Mouse (Mus musculus) cerebellum, adult (tissue): ENCODE data around the gene Acvrl1.

Source experiments
- ATAC-seq: cut with Nextera tagmentation; 2 replicates; pipeline ENCODE4 v1.9.2; 2017; ENCODE audit warnings: mild to moderate bottlenecking, moderate library complexity, mixed read lengths; ENCODE audit not compliant: insufficient number of reproducible peaks, low FRiP score, low TSS enrichment

Gene Acvrl1

DNA sequence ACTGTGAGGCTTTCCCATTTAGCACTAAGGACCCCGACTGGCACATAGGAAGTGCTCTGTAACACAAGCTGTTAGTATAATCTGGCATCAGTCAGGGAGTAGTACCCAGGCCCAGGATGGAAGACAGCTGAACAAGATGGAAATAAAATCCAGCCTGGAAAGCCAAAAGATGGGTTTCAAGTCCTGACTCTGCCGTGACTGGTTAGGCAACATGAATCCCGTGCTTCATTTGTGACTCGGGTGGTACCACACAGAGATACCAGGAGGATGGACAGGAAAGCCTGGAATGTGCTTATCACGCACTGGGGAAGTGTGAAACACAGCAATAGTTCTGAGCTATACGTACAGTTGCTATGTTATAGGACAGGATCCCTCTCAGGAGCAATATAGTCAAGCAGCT is 12.3 kb downstream of the Acvrl1 start:
- ATAC-seq = no peak

DNA sequence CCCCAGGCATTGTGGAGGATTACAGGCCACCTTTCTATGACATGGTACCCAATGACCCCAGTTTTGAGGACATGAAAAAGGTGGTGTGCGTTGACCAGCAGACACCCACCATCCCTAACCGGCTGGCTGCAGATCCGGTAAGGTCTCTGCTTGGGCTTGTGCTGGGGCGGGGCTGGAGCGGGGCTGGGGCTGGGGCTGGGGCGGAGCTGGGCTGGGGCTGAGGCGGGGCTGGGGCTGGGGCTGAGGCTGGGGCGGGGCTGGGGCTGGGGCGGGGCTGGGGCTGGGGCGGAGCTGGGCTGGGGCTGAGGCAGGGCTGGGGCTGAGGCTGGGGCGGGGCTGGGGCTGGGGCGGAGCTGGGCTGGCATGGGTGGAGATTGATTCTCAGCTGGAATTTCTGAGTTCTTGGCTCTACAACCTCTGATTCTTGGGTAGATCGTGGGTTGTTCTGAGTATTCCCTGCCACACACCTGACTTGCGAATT is 12.8 kb downstream of the Acvrl1 start:
- no peak for ATAC-seq

DNA sequence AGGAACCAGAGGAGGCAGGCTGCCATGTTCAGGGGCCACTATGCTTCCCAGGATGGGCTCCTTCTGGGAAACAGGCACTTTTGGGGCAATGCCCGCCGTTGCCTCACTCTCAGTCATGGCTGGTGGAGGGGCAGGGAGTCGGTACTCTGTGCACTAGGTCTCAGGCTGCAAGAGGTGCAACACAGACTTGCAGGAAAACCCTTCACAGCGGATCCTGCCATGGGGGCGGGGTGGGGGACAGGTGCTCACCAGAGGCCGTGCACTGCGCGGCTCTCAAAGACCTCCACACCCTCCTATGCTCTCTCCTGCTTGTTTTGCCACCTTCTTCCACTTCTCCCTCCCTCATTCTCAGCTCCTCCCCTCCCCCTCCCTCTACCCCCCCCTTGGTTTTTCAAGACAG is 14.3 kb downstream of the Acvrl1 start:
- no peak for ATAC-seq

DNA sequence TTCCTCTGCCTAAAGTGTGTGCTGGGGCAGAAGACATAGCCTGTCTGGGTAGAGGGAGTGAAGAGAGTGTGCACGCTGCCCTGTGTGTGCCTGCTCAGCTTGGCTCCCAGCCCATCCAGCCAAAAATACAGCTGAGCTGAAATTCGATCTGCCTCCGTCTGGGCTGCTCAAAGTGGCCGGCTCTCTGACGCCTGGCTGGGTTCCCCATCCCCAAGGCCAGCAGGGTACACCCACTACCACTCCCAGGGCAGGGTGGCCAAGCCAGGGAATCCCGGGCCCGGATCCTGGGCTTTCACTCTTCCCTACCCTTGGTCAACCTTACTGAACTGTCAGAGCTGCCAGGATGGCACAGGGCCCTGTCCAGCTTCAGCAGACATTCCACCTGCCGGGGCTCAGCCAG is 15.2 kb downstream of the Acvrl1 start:
- no peak for ATAC-seq

DNA sequence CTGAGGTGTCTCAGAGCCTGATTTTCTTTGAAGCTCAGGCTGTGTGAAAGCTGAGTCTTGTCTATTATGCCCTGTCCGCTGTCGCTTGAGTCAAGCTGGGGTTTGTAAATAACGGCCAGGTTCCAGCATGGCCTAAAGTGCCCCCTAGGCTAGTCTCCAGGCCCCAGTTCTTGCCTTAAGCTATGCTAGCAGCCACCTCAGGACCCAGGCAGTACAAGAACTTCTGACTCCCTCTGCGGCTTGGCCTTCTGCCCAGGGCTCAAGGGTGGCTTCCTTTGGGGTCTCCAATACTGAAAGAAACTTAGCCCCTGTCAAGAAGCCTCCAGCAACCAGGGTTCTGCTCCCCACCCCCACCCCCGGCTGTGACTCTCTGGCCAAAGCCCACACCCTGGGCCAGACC is 15.9 kb downstream of the Acvrl1 start:
- no peak for ATAC-seq

DNA sequence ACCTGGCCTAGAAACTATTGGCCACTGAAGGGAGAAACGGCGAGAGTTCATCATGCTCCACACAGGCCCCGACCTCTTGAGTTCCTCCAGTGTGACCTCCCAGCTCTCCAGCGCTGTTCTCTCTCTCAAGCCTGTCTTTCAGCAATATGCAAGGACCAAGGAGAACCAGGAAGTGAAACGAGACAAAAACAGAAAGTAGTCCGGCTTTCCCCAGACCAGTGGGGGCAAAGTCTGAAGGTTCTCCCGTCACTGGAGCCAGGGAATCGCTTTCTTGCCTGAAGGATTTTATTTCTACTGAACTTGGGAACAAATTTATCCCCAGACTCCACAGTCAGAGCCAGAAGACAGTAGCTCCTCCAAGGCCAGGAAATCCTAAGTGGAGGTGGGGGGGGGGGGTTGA is 16.5 kb downstream of the Acvrl1 start:
- ATAC-seq = no peak

DNA sequence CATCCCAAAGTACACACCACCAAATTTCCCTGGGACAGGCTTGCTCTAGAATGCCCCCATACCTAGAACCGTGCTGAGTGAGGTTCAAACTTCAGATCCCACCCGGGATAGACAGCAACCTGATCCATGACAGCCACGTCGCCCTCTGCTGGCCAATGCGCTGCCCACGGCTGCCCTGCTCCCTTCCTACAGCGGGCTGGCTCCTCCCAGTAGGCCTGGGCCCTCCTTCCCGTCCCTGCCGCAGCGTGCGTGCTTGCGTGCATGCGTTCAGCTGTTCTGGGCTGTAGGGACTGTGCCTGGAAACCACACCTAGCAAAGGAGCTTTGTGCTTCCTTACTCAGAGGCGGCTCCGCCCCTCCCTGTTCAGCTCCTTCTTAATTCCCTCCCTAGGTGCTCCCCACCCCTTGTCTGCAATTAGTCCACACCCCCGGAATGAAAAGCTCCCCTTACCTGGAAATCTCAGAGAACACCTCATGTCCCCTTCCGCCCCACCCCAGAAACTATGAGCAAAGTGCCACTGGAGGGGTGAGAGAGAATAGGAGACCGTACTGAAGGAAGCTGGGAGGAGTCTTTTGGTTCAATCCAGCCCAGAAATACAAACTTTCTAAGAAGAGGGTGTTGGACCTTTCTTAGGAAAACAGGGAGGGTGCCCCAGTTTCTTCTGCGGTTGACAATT is 17.2 kb downstream of the Acvrl1 start:
- ATAC-seq = peak; percentile 98

DNA sequence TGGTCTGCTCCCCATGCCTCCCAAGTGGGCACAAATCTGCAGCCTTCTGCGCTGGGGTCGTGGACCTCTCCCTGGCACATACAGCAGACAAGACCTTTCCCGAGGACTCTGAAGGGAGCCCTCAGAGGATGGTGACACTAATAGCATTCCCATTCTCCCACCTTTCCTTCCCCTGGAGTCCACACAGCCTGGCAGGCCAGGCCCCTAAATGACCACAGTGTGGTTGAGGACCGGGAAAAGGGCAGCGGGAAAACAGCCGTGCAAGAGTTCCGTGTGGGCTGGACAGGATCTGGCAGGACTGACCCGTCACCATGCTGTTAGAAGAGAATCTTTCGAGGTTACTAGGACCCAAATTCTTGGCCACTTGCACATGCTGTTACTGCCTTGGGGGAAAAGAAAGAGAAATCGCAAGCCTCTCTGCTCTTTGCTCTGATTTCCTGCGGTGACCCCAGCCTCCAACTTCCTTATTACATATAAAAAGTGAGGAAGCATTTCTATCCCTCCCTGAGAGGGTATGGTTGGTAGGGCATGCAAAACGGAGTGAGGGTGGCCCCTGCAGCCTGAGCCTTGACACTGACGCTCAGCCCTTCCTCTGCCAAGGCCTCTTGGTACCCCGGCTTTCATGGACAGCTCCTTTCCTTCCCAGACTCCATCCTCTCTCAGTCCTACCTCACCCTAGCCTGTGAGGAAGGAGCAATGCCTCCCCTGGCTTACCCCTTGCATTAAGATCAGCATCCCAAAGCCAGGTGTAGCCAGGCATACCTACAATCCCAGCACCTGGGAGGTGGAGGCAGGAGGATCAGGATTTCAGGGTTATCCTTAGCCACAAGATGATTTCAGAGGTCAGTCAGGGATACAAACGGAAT is 18.0 kb downstream of the Acvrl1 start:
- no peak for ATAC-seq

DNA sequence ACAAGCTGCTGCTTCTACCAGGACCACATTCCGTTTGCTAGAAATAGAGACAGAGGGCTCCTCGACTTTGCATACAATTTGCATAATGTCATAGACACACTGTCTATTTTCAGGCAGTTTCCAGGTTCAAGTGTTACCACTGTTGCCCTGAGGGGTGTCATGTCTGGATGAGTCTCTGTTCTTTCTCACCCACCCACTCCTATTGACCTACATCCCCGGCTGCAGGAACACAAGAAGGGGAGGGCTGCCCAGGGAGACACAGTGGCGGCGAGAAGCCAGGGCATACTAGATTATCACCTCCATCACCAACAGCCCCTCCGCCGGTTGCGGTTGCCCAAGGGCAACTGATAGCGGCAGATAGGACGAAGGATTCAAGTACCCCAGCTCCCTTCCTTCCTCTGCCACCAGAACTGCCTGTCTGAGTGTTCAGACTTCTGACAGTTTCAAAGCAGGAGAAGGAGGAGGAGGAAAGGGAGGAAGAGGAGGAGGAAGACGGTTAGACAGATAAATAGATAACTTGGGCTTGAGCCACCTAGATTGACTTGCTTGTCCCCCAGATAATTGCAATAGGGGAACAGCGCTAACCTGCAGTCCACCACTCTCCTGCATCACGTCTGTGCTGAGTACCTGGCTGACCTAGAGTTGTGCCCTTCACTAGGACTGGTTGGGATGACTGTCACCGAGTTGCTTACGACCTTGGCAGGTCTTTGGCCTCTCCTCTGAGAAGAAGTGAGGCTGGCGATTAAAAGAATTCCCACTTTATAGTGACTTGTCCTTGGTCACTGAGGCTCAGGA is 19.0 kb downstream of the Acvrl1 start:
- ATAC-seq = no peak

DNA sequence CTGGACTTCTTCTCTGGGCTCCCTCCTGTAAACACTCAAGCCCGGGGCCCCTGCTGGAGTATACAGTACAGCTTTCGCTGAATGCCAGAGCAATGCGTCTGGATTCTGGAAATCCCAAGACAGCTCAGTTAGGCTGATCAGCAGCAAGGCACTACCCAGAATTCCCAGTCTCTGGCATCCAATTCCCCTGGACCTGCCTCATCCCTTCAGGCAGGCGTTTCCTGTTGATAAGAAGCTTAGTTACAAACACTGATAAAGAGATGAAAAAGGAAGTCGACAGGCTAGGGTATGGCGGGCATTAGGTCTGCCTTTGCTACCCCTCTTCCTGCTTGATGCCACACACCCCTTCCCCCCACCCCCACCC is 19.6 kb downstream of the Acvrl1 start:
- ATAC-seq = no peak

DNA sequence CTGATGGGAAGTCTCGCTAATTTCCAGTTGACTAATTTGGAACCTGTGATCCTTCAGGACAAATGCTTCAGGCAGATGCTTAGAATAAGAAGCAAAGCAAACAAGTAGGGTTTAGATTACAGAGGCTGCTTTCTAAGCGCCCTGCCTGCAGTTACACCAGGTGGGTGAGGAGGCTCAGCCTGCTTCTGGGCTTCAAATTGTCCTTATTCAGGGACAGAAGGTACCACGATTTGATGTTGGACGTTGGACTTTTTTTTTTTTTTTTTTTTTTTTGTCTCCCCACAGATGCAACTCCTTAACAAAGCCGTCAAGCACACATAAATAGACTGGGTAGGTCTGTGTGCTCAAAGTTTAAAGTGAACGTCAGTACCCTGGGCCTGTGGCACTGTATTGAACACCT is 20.3 kb downstream of the Acvrl1 start:
- ATAC-seq = no peak

DNA sequence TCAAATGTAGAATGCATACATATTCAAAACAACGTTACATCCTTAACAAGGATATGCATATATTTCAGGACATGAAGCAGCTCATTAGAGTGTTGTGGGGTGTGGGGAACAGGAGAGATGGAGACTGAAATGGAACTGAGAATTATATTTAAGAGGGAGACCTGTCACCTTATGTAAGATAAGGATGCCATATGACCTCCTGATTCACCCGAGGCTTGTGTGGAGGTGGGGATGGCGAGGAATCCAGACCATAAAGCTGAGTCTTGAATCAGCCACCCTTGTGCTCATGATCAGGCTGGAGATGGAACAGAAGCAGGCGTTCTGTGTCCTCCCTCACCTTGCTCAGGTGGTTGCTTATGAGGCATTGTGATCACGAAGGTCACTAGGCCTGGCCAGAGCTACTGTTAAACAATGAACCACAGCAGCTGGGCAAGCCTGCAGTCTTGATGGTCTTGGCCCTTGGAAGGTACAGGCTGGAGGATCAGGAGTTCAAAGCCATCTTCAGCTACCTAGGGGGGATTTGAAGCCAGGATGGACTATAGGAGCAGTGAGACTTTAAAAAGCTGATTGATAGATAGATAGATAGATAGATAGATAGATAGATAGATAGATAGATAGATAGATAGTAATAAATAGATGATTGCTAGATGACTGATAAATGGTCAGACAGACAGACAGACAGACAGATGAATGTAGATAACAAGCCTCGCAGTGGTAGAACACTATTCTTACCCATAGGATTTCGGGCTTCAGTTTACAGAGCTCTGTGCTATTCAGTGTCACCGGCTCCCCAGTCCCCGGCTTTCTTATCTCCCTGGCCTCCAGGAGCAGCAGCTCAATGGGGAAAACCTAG is 23.3 kb downstream of the Acvrl1 start:
- ATAC-seq = no peak

DNA sequence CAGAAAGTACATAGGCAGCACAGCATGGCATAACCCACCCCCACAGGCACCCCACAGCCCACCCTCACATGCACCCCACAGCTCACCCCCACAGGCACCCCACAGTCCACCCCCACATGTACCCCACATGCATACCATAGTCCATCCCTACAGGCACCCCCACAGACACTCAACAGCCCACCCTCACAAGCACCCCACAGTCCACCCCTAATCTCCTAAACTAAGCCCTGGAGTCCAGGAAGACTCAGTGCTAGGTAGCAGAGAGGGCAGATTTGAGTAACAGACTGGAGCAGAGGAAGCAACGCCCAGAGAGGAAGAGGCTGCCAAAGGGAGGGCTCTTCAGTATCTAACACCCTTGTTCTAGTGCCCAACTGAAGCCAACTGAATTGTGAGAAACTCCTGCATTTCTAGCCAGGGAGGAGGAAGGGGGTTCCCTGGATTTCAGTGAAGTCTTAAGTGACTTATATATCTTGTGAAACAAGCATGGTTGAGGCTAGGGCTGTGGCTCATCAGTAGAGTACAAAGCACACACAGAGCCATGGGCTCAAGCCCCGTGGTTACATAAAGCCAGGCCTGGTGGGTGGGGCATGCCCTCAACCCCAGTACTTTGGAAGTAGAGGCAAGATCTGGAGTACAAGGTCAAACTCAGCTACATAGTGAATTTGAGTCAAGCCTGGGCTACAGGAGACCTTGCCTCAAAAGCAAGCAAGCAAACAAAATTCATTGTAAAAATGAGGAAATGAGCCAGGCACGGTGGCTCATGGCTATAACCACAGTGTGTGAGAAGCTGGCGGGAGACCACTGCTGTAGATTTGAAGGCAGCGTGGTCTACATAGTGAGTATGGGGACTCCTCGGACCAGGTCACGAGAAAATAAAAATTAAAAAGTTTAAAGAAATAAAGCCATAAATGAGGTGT is 26.6 kb downstream of the Acvrl1 start:
- no peak for ATAC-seq

DNA sequence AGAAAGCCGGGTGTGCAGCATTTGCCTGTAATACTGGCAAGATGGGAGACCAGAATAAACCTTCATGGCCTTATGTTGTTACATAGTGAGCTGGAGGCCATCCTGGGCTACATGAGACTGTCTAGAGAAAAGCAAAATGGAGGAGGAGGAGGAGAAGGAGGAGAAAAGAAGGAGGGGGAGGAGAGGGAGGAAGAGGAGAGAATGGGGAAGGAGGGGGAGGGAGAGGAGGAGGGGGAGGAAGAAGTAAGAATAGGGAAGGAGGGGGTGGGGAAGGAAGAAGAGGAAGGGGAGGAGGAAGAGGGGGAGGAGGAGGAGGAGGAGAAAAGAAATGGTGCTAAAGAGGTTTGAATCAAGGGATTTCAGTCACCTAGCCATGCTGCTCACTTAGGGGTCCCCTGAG is 31.8 kb downstream of the Acvrl1 start:
- ATAC-seq = no peak

DNA sequence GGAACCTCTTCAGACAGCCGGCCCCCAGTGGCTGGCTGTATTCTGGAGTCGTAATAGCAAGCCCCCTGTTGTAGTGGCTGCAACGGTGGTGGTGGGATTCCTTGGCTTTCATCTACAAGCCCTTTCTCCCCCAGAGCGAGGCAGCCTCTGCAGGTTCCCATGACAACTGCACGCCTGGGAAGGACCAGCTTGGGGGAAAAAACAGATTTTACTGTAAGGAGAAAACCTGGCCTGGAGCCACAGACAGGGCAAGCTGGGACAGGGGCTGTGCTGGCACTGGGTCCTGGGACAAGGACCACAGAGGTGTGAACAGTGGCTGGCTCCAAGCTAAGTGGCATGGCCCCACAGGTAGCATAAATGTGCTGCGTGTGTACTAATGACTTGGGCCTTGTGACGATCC is 32.3 kb downstream of the Acvrl1 start:
- ATAC-seq = no peak

DNA sequence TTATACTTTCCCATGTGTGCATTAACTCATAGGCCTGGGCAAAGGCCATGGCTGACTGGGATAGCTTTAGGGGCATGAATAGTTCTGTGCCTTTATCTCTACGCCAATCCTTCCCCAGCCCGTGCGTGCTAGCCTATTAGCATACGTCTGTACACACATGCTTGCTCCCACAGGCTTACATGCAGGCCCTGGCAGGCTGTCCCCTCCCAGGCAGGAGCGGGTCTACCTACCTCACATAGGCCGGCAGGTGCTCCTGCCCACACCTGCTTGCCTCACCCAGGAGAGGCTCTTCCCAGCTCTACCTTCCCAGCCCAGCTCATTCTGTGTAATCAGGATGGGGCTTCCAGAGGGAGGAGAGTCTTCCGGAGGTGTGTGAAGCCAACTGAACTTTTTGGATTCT is 33.2 kb downstream of the Acvrl1 start:
- ATAC-seq = no peak

DNA sequence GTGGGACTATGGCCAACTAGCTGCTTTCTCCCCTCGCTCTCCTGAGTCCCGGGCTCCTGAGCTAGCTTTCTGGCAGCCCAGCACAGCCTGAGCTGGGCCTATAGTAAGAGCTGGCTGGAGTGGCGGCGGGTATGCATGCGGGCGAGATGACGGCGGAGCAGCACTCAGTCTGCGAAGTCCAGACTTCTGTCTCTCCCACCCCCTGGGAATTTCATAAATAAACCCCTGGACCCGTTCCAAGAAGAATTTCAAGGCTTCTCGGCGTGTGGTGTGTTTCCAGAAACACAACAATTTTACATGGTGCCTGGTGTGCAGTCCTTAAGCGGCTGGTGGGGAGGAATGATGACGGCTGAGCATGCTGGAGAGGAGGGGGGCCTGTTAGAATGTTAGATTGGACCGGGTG is 34.7 kb downstream of the Acvrl1 start:
- no peak for ATAC-seq

DNA sequence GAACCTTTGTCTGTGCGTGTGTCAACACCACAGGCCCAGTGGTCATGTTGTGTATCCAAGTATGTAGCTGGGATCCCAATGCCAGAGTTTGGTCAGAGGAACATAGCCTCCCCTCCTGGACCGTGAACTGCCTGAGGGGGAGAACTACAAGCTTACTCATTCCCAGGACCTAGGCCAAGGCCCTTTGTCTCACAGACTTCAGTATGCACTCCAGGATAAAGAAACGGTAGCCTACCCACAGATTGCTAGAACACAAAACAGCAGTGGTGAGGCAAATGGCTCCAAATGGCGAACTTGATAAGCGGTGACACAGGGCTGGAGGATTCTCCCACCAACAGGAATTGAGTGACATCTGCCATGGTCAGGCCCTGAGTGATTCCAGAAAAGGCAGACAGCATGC is 35.5 kb downstream of the Acvrl1 start:
- ATAC-seq = no peak

DNA sequence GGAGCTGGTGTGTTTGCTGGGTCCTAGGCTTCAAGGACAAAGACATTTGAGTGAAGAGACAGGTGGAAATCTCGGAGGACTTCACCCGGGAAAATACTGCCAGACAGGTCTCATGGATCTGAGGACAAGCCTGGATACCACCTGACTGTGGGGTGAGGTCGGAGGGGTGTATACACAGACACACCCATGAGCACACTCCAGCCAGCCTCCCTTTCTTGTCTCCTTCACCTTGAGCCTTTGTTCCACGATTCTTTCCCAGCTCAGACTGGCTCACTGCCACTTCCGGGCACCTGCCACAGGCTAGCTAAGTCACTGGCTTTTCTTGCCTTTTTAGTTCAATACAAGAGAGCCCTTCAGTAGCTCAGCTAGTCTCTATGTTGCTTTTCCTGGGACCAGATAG is 36.0 kb downstream of the Acvrl1 start:
- ATAC-seq = no peak
